Mouse (Mus musculus) liver, embryonic 11.5 days (tissue): ENCODE measurements at regions not wholly inside any gene's neighbourhood (a gene's known extent, or its start where the extent isn't known, plus 50 kb on each side); places are given as distances from the start of the nearest gene placed in this dataset.
A peak's percentile ranks its signal among the peaks of the same experiment; 100 is the strongest.

Source experiments
- ATAC-seq: fragments of 200-750 bp; cut with Nextera tagmentation; replicated peaks from 2 replicates; pipeline ENCODE4 v1.8.0; 2017; ENCODE audit warnings: moderate number of reproducible peaks, mild to moderate bottlenecking, moderate TSS enrichment, moderate library complexity; ENCODE audit not compliant: low FRiP score
- DNase-seq: peaks from one replicate; pipeline ENCODE4 v3.0.0-alpha.2; 2017; ENCODE audit warnings: low spot score
- H3K27ac ChIP-seq: fragments of 300-500 bp; sonication (generic); 2 replicates; pipeline ENCODE4 v1.5.1; 2014; ENCODE audit warnings: mild to moderate bottlenecking, low read depth, low read length, control low read depth
- H3K27me3 ChIP-seq: fragments of 300-500 bp; sonication (generic); replicated peaks from 2 replicates; pipeline ENCODE4 v1.6.1; 2014; ENCODE audit warnings: low read length, mixed read lengths; ENCODE audit not compliant: control insufficient read depth, insufficient read depth
- H3K36me3 ChIP-seq: fragments of 300-500 bp; sonication (generic); 2 replicates; pipeline ENCODE4 v1.6.1; 2014; ENCODE audit warnings: mild to moderate bottlenecking, low read length, moderate library complexity, mixed read lengths; ENCODE audit not compliant: control insufficient read depth, insufficient read depth
- H3K4me1 ChIP-seq: fragments of 300-500 bp; sonication (generic); replicated peaks from 2 replicates; pipeline ENCODE4 v1.6.1; 2014; ENCODE audit warnings: low read length, mixed read lengths; ENCODE audit not compliant: control insufficient read depth, insufficient read depth
- H3K4me2 ChIP-seq: fragments of 300-500 bp; sonication (generic); 2 replicates; pipeline ENCODE4 v1.6.1; 2014; ENCODE audit warnings: mild to moderate bottlenecking, control low read depth, moderate library complexity
- H3K4me3 ChIP-seq: fragments of 300-500 bp; sonication (generic); 2 replicates; pipeline ENCODE4 v1.5.1; 2014; ENCODE audit warnings: low read depth, low read length, control low read depth
- H3K9ac ChIP-seq: fragments of 300-500 bp; sonication (generic); 2 replicates; pipeline ENCODE4 v1.6.1; 2014; ENCODE audit warnings: low read depth, low read length, control low read depth
- H3K9me3 ChIP-seq: fragments of 300-500 bp; sonication (generic); 2 replicates; pipeline ENCODE4 v1.6.1; 2016; ENCODE audit warnings: low read length, inconsistent platforms, mixed read lengths; ENCODE audit not compliant: control insufficient read depth
- WGBS: fragments of 180-500 bp; shearing (Covaris S2); extraction: QIAGEN DNeasy Blood & Tissue Kit; methylation state at CpG from one replicate; pipeline ENCODE4 v1.1.7; 2014; 5-methylcytosine and 5-hydroxymethylcytosine counted together

- 12% methylated on average over 31 of the region's 32 CpGs for WGBS
- Histone ChIP-seq H3K9ac (no peak overlapping the region; the same call in 1 of the 2 replicates), H3K36me3 (no peaks in the 10 kb centered on the region), H3K27ac (no peak overlapping the region; the same call in 1 of the 2 replicates), H3K4me2 (peak overlapping the region; percentile 67), H3K27me3 (peaks cover 1% of the 10 kb centered on the region; the same call in 1 of the 2 replicates), H3K4me3 (peak overlapping the region; percentile 31), H3K9me3 (no peaks in the 10 kb centered on the region), H3K4me1 (no peaks in the 10 kb centered on the region)
- DNase-seq = peak; percentile 46
- ATAC-seq = peak; percentile 56
These were observed 91.9 kb upstream of the Bcor start for GRCm38 (mm10) chrX:12251853-12252679.

DNA sequence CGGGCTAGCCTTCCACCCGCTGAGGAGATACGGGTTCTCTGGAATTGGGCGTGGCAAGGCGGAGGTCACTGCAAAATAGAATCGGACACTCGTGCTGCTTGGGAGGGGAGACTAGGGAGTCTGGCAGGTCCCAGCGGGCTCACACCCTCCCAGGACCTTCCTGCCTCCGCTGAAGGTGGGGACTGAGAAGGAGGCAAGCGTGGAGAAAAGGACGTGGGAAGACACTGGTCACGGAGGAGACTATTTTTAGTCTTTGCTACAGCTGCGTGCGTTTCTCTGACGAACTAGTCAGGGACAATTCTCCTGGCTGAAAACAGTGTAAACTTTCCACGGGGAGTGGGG is 92.5 kb upstream of the Bcor start:
- H3K4me1 ChIP-seq = no peaks in the 10 kb centered on the region
- H3K9me3 ChIP-seq = no peaks in the 10 kb centered on the region
- no peak for DNase-seq
- ATAC-seq = no peak
- no peaks in the 10 kb centered on the region for H3K36me3 ChIP-seq
- no peak overlapping the region for H3K9ac ChIP-seq
- peaks cover 4% of the 10 kb centered on the region; the same call in 1 of the 2 replicates for H3K27me3 ChIP-seq
- H3K27ac ChIP-seq = no peak overlapping the region
- 7% methylated on average over 16 of the region's 16 CpGs for WGBS
- peak overlapping the region; percentile 67 for H3K4me2 ChIP-seq
- H3K4me3 ChIP-seq = peak overlapping the region; percentile 31

DNA sequence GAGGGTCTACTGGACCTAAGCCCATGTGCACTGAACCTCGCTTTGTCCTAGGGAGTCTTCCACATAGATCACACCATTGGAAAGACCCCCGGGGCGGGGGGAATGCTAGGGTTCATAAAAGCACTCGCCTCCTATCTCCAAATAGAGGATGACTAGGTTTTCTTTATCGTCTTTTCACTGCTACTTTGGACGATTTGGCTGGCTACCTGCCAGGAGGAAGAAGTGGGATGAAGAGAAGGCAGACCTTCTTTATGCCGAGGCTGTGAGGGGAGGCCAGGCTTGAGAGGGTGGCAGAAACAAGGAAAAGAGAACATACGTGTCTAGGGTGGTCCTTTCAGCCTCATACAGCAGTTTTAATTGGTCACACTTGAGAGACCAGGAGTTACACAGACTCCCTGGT is 96.6 kb upstream of the Bcor start:
- ATAC-seq = no peak
- Histone ChIP-seq H3K4me1 (no peaks in the 10 kb centered on the region), H3K9me3 (no peaks in the 10 kb centered on the region), H3K36me3 (no peaks in the 10 kb centered on the region), H3K27ac (no peak overlapping the region), H3K27me3 (peaks cover 7% of the 10 kb centered on the region; the same call in 1 of the 2 replicates), H3K4me3 (no peak overlapping the region), H3K4me2 (no peak overlapping the region), H3K9ac (no peak overlapping the region)
- DNase-seq = no peak
- WGBS = 76% methylated on average over 8 of the region's 8 CpGs

- no peaks in the 10 kb centered on the region for H3K36me3 ChIP-seq
- ATAC-seq (no peak), DNase-seq (no peak)
- 81% methylated on average over 6 of the region's 6 CpGs for WGBS
- no peak overlapping the region for H3K9ac ChIP-seq
- no peaks in the 10 kb centered on the region for H3K27me3 ChIP-seq
- H3K4me3 ChIP-seq = no peak overlapping the region
- H3K4me2 ChIP-seq = no peak overlapping the region
- no peak overlapping the region for H3K27ac ChIP-seq
- H3K4me1 ChIP-seq = no peaks in the 10 kb centered on the region
- no peaks in the 10 kb centered on the region for H3K9me3 ChIP-seq
These were observed 103.7 kb upstream of the Bcor start for GRCm38 (mm10) chrX:12263834-12264233.

GRCm38 (mm10) chrX:12284741-12285140 is 124.6 kb upstream of the Bcor start:
- Histone ChIP-seq H3K9ac (no peak overlapping the region), H3K36me3 (no peaks in the 10 kb centered on the region), H3K4me3 (no peak overlapping the region), H3K27me3 (peaks cover 23% of the 10 kb centered on the region), H3K4me1 (no peaks in the 10 kb centered on the region), H3K27ac (no peak overlapping the region), H3K9me3 (no peaks in the 10 kb centered on the region), H3K4me2 (no peak overlapping the region)
- DNase-seq (no peak), ATAC-seq (no peak)
- WGBS = 60% methylated on average over 4 of the region's 4 CpGs

DNA sequence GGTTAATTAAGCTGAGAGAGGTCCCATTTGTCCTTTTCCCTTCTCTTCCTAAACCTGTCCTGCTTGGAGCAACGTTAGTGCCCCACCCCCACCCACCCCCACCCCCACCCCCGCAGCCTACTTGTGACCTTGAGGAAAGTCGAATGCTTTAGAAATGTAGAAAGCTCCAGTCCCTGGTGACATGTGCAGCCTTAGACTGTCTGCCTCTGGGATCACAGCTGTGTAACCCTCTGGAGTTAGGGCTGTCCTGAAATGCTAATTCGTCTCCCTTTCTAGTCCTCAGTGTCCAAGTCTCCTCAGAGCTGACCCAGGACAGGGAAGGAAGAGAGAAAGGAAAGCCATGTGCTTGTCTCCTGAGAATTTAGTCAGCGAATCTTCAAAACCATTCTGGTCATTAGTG is 125.0 kb upstream of the Bcor start:
- ATAC-seq (no peak), DNase-seq (no peak)
- Histone ChIP-seq H3K4me2 (no peak overlapping the region), H3K36me3 (no peaks in the 10 kb centered on the region), H3K27ac (no peak overlapping the region), H3K9me3 (no peaks in the 10 kb centered on the region), H3K9ac (no peak overlapping the region), H3K4me3 (no peak overlapping the region), H3K27me3 (peaks cover 23% of the 10 kb centered on the region), H3K4me1 (no peaks in the 10 kb centered on the region)
- WGBS = 42% methylated on average over 5 of the region's 5 CpGs

GRCm38 (mm10) chrX:12285976-12286909 is 126.1 kb upstream of the Bcor start:
- Histone ChIP-seq H3K27me3 (peaks cover 23% of the 10 kb centered on the region), H3K4me1 (no peaks in the 10 kb centered on the region), H3K36me3 (no peaks in the 10 kb centered on the region), H3K4me2 (no peak overlapping the region), H3K4me3 (no peak overlapping the region), H3K9me3 (no peaks in the 10 kb centered on the region), H3K27ac (no peak overlapping the region), H3K9ac (no peak overlapping the region)
- no peak for ATAC-seq
- no peak for DNase-seq
- WGBS = 26% methylated on average over 24 of the region's 24 CpGs

- Histone ChIP-seq H3K9me3 (no peaks in the 10 kb centered on the region), H3K4me1 (no peaks in the 10 kb centered on the region), H3K27me3 (peaks cover 23% of the 10 kb centered on the region), H3K9ac (no peak overlapping the region), H3K27ac (no peak overlapping the region), H3K4me2 (no peak overlapping the region), H3K36me3 (no peaks in the 10 kb centered on the region), H3K4me3 (no peak overlapping the region)
- ATAC-seq = no peak
- 23% methylated on average over 18 of the region's 18 CpGs for WGBS
- no peak for DNase-seq
These were observed 126.9 kb upstream of the Bcor start for GRCm38 (mm10) chrX:12286910-12287522.
